13 mouse cellular contexts compared by ENCODE assay signal in the genomic region with DNA sequence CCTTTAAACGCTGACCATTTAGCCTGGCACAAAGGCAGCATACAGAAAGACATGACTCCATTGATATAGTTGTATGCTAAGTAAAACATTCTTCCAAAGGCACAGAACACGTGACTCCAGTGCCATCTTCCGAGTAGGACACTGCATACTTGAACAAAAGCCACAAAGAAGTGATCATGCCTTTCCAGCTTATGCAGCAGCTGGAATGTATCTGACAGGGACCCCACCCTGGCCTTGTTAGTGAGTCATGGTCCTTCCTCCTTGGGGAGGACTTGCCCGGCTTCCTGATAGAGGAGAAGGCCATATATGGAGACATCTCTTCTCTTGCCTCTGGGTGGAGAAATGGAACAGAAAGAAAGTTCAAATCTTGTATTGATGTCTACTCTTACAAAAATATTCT.
DNase-seq lines count a peak whose midpoint lies in the region; ATAC-seq lines count a peak whose summit lies in the region.
"Had no signal": no experiment of that assay in that cellular context is flagged by ENCODE, and none has a peak within 500 bp of the region (broad histone marks: within the 10 kb centered on the region; RNA-seq: fewer than 3 reads in every experiment).

No protein-coding gene starts in this region.

- no peak overlapping the region for H3K9ac ChIP-seq in lung, embryonic 16.5 days (ENCODE audit: low read length)
- H3K9ac ChIP-seq: embryonic facial prominence, embryonic 15.5 days; liver, embryonic 15.5 days had no signal

- H3K4me2 ChIP-seq in lung, embryonic 16.5 days (ENCODE audit: low read depth, low read length): no peak overlapping the region
- H3K4me2 ChIP-seq: embryonic facial prominence, embryonic 15.5 days; liver, embryonic 15.5 days had no signal

- peak; percentile 23; the same call in 1 of the 2 replicates for ATAC-seq in lung, embryonic 16.5 days (ENCODE audit: low read depth)
- ATAC-seq: CD4-positive, CD25-positive, alpha-beta regulatory T cell, adult 4 months had no signal

- no peak overlapping the region for H3K4me3 ChIP-seq in lung, embryonic 16.5 days (ENCODE audit: low read length)
- H3K4me3 ChIP-seq: embryonic facial prominence, embryonic 15.5 days; liver, embryonic 15.5 days had no signal

- intact Hi-C loops in gastrocnemius, postnatal 14 days (cut with DNase I; ENCODE audit: low total_unique reads): no loop called here
- intact Hi-C loops in gastrocnemius, postnatal 36 days (cut with DNase I): no loop called here

- no peaks in the 10 kb centered on the region for H3K9me3 ChIP-seq in lung, embryonic 16.5 days (ENCODE audit: control insufficient read depth, low read length)
- H3K9me3 ChIP-seq: embryonic facial prominence, embryonic 15.5 days; liver, embryonic 15.5 days had no signal

- no peak overlapping the region for H3K27ac ChIP-seq in lung, embryonic 16.5 days (ENCODE audit: low read length)
- H3K27ac ChIP-seq: hindbrain, postnatal 0 days; liver, embryonic 15.5 days had no signal

- peak; percentile 12 for DNase-seq in gastrocnemius, postnatal 14 days
- no peak for DNase-seq in gastrocnemius, postnatal 36 days
- DNase-seq in urinary bladder, postnatal 25 days (ENCODE audit: low spot score): peak; percentile 11
- DNase-seq in urinary bladder, adult 2 months (ENCODE audit: low spot score): no peak
- DNase-seq in embryo, embryonic 10.5 days (ENCODE audit: low spot score): no peak
- no peak for DNase-seq in retina, embryonic 14.5 days (ENCODE audit: low spot score)
- DNase-seq in layer of hippocampus, adult 11-12 months (ENCODE audit: low spot score): no peak
- DNase-seq: cerebellum, adult 11-12 months had no signal

- H3K4me1 ChIP-seq in lung, embryonic 16.5 days (replicated peaks; ENCODE audit: control insufficient read depth, insufficient read depth, low read length): no peaks in the 10 kb centered on the region
- H3K4me1 ChIP-seq: liver, embryonic 15.5 days had no signal

- WGBS in lung, embryonic 16.5 days: 61% methylated on average over 4 of the region's 4 CpGs

- no peaks in the 10 kb centered on the region for H3K27me3 ChIP-seq in lung, embryonic 16.5 days (ENCODE audit: control insufficient read depth, insufficient read depth, low read depth, low read length)
- H3K27me3 ChIP-seq: embryonic facial prominence, embryonic 15.5 days; liver, embryonic 15.5 days had no signal

- no peaks in the 10 kb centered on the region for H3K36me3 ChIP-seq in lung, embryonic 16.5 days (ENCODE audit: control insufficient read depth, insufficient read depth, low read length)
- H3K36me3 ChIP-seq: embryonic facial prominence, embryonic 15.5 days; liver, embryonic 15.5 days had no signal

Comparison
In these comparisons a context has a peak if more than half of its experiments do, and no peak if none do; other contexts are left out.
1. DNase-seq: peak in gastrocnemius, postnatal 14 days (single experiment) and urinary bladder, postnatal 25 days (single experiment); none in gastrocnemius, postnatal 36 days (0 of 2), urinary bladder, adult 2 months (single experiment), embryo, embryonic 10.5 days (single experiment), retina, embryonic 14.5 days (single experiment) and layer of hippocampus, adult 11-12 months (single experiment).